Mouse (Mus musculus): ENCODE measurements around the gene Ube2c. TPM values are rescaled to one million over a fixed set of nuclear protein-coding genes. Genes with fewer than 3 reads are reported as not detected.

Ube2c gene
- total RNA-seq, 2 experiments from 2014 or later: 215 to 268 TPM

GRCm38 (mm10) chr2:164760059-164760833 lies 9.5 kb upstream of the Ube2c start:
- peak; percentile 70 for ATAC-seq (replicated peaks; ENCODE audit: low FRiP score, poor library complexity, severe bottlenecking)

GRCm38 (mm10) chr2:164761502-164761901 lies 8.2 kb upstream of the Ube2c start:
- peak; percentile 75 for ATAC-seq (replicated peaks; ENCODE audit: low FRiP score, poor library complexity, severe bottlenecking)

DNA sequence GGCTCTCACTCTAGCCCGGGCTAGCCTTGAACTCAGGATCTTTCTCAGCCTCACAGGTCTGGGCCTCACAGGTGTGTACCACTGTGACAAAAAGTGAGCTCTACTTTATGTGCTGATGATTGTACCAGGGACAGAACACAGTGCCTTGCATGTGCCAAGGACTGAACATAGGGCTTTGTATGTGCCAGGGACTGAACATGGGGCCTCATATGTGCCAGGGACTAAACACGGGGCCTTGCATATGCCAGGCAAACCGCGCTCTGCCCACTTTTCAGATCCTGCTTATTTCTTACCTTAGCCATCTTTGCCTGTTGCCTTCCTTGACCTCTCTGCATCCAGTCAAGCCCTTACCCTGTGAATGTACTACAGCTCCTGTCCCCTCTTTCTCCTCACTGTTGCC lies 7.7 kb upstream of the Ube2c start:
- ATAC-seq (replicated peaks; ENCODE audit: low FRiP score, poor library complexity, severe bottlenecking): peak; percentile 1

DNA sequence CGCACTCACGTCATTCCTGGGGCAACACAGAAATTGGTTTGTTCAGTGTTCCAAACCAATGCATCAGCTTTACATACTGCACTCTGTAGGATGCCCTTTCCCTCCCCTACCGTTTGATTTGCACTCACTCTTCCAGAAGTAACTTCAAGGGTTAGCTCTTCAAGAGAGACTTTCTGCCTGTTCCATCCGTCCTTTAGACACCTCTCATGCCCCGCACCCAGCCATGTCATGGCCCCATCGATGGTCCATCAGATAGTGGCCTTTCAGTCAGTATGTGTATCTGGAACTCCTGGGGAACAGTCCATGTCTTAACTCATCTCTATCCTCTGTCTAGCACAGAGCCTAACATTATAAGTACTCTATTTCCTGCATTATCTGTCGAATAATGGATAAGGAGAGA lies 7.1 kb upstream of the Ube2c start:
- ATAC-seq (replicated peaks; ENCODE audit: low FRiP score, poor library complexity, severe bottlenecking): no peak

DNA sequence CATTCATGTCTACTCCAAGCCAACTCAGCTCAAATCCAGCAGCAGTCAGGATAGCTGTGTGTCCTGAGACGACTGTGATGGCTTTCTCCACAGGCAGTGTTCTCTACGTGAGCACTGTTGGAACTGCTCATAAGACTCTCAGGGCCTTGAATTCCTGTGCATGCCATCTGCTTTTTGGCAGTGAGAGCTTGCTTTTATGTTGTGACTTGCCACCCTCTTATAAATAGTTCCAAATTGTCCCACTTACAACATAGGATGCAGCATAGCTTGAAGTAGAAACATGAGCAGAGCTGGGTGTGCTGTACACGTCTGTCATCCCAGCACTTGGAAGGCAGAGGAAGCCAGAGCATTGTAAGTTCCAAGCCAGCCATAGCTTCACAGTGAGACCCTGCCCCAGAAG lies 3.9 kb upstream of the Ube2c start:
- no peak for ATAC-seq (replicated peaks; ENCODE audit: low FRiP score, poor library complexity, severe bottlenecking)

DNA sequence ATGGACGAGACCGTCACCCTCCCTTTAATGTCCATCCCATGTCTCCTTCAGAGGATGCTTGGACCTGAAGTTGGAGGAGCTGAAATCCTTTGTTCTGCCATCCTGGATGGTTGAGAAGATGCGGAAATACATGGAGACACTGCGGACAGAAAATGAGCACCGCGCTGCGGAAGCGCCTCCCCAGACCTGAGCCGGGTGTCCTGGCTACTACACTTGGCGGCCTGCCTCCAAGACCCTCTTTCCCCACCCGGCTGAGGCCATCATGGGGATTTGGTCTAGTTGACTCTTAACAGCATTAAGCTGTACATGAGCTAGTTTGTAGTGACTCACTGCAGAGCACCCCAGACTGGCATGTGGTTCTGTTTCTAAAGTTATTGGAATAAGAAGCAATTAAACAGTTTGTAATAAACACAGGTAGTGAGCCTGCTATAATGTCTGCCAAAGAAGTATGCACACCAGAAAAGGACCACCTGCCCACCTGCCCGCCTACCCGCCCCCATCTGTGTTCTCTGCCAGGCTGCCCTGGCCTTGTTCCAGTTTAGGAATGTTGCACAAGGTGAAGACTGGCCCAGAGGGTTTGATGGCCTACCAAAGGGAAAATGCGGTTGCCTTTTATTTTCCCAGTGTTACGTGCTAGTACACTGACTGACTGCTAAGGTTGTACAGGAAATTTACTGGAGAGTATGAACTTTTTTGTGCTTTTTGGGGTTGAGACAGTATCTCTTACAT lies 1.7 kb upstream of the Ube2c start:
- no peak for ATAC-seq (replicated peaks; ENCODE audit: low FRiP score, poor library complexity, severe bottlenecking)

GRCm38 (mm10) chr2:164770279-164770678 lies 581 bp downstream of the Ube2c start:
- ATAC-seq (replicated peaks; ENCODE audit: low FRiP score, poor library complexity, severe bottlenecking): peak; percentile 15

- no peak for ATAC-seq (replicated peaks; ENCODE audit: low FRiP score, poor library complexity, severe bottlenecking)
Measured at GRCm38 (mm10) chr2:164771123-164771522, 1.4 kb downstream of the Ube2c start.

- ATAC-seq (replicated peaks; ENCODE audit: low FRiP score, poor library complexity, severe bottlenecking): no peak
Measured at GRCm38 (mm10) chr2:164773229-164773988, 3.7 kb downstream of the Ube2c start.

- peak; percentile 51 for ATAC-seq (replicated peaks; ENCODE audit: low FRiP score, poor library complexity, severe bottlenecking)
Measured at GRCm38 (mm10) chr2:164773989-164774364, 4.3 kb downstream of the Ube2c start.

- no peak for ATAC-seq (replicated peaks; ENCODE audit: low FRiP score, poor library complexity, severe bottlenecking)
Measured at GRCm38 (mm10) chr2:164776130-164776529, 6.4 kb downstream of the Ube2c start.

DNA sequence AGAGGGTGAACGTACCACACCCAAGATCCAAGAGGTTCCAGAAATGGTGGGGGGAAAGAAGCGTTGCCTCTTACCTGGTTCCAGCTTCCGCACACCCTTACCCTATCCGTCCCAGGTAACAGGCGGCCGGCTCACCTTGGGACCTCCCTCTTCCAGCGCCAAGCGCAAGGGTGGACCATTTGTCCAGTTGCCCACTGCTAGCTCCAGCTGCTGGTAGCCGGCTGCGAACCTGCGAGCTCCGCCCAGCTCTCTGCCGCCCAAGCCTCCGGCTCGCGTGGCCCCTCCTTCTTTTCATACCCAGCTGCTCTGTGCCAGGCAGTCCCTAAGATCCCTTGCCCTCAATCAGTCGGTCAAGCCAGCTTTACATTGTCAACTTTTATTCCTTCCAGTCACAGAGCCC lies 7.1 kb downstream of the Ube2c start:
- ATAC-seq (replicated peaks; ENCODE audit: low FRiP score, poor library complexity, severe bottlenecking): no peak

GRCm38 (mm10) chr2:164777246-164778014 lies 7.7 kb downstream of the Ube2c start:
- no peak for ATAC-seq (replicated peaks; ENCODE audit: low FRiP score, poor library complexity, severe bottlenecking)

DNA sequence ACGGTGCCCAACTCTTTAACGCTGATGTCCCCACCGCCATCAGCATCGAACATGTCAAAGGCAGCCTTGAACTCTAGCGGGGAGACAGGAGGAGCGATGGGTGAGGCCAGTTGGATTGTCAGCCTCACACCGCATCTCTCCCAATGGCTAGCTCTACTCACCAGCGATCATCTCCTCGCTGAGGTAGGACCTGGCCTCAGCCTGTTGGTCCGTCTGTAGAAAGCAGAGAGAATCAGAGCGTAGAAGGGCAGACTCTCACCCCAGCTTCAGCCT lies 8.3 kb downstream of the Ube2c start:
- ATAC-seq (replicated peaks; ENCODE audit: low FRiP score, poor library complexity, severe bottlenecking): no peak

- ATAC-seq (replicated peaks; ENCODE audit: low FRiP score, poor library complexity, severe bottlenecking): 0 out of 2 replicates have a peak, but pooled peaks have one; percentile 5
Measured at GRCm38 (mm10) chr2:164778809-164779208, 9.1 kb downstream of the Ube2c start.

- ATAC-seq (replicated peaks; ENCODE audit: low FRiP score, poor library complexity, severe bottlenecking): no peak
Measured at GRCm38 (mm10) chr2:164779481-164780086, 9.9 kb downstream of the Ube2c start, which contains the start of gene Tnnc2. Gene Tnnc2 (minus strand): TSS chr2:164779967.

DNA sequence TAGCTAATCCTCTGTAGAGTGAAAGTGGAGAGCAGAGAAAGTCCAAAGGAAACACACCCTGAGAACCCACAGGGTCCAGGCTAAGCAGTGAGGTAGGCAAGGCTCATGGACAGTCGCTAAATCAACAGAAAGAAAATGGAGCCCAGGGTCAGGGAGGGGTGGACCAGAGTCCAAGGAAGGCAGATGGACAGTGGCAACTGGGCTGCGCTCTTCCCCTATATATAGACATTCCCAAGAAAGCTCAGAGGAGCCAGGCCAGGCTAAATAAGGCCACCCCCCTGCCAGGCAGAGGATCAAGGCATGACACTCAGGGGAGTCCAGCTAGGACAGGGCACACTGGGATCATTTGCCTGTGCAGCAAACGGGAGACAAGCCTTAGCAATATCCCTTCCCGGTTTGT lies 12.2 kb downstream of the Ube2c start:
- no peak for ATAC-seq (replicated peaks; ENCODE audit: low FRiP score, poor library complexity, severe bottlenecking)

GRCm38 (mm10) chr2:164783926-164784581 lies 14.4 kb downstream of the Ube2c start:
- ATAC-seq (replicated peaks; ENCODE audit: low FRiP score, poor library complexity, severe bottlenecking): no peak

DNA sequence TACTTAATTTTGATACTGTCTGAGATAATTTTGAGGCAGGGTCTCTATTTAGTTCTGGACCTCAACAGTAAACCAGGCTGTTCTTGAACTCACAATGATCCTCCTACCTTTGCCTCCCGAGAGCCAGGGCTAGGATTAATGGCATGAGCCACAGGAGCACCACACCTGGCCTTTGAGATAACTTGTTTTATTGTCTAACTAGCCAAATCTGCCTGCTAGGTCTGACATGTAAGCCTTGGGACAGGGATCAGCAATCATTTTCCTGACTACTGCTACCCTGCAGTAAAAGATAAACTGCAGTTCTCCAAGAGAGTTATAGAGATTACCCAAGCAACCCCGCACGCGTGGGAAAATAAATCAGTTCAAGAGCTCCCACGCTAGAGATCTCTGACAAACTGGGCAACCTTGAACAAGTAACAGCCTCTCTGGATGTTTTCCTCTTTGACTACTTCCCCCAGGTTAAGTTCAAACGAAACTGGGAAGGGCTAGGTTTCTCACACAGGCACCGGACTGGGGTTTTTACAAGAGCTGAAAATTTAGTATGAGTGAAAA lies 15.2 kb downstream of the Ube2c start:
- no peak for ATAC-seq (replicated peaks; ENCODE audit: low FRiP score, poor library complexity, severe bottlenecking)

Data from erythroblast, adult 5-6 weeks (primary cell).